Mouse (Mus musculus) heart, embryonic 11.5 days (tissue): ENCODE data around the gene Peg12. TPM values are rescaled to one million over a fixed set of nuclear protein-coding genes. Genes with fewer than 3 reads are reported as not detected.

Experiments used
- ATAC-seq: fragments of 200-750 bp; cut with Nextera tagmentation; replicated peaks from 2 replicates; pipeline ENCODE4 v1.8.0; 2017; ENCODE audit warnings: moderate library complexity; ENCODE audit not compliant: insufficient number of reproducible peaks, low FRiP score, low TSS enrichment
- H3K27ac ChIP-seq: fragments of 300-500 bp; sonication (generic); 2 replicates; pipeline ENCODE4 v1.5.1; 2014; ENCODE audit warnings: mild to moderate bottlenecking, low read depth, low read length
- H3K27me3 ChIP-seq: fragments of 300-500 bp; sonication (generic); 2 replicates; pipeline ENCODE4 v1.6.1; 2014; ENCODE audit warnings: mild to moderate bottlenecking, low read length, mixed read lengths; ENCODE audit not compliant: control insufficient read depth, insufficient read depth
- H3K36me3 ChIP-seq: fragments of 300-500 bp; sonication (generic); 2 replicates; pipeline ENCODE4 v1.6.1; 2014; ENCODE audit warnings: mild to moderate bottlenecking, low read length, moderate library complexity, mixed read lengths; ENCODE audit not compliant: control insufficient read depth, insufficient read depth
- H3K4me1 ChIP-seq: fragments of 300-500 bp; sonication (generic); 2 replicates; pipeline ENCODE4 v1.6.1; 2014; ENCODE audit warnings: low read length; ENCODE audit not compliant: control insufficient read depth, insufficient read depth
- H3K4me2 ChIP-seq: fragments of 300-500 bp; sonication (generic); 2 replicates; pipeline ENCODE4 v1.6.1; 2014; ENCODE audit warnings: mild to moderate bottlenecking, moderate library complexity
- H3K4me3 ChIP-seq: fragments of 300-500 bp; sonication (generic); 2 replicates; pipeline ENCODE4 v1.5.1; 2014; ENCODE audit warnings: low read depth, low read length
- H3K9ac ChIP-seq: fragments of 300-500 bp; sonication (generic); 2 replicates; pipeline ENCODE4 v1.6.1; 2014; ENCODE audit warnings: mild to moderate bottlenecking, low read depth, low read length, moderate library complexity
- H3K9me3 ChIP-seq: fragments of 300-500 bp; sonication (generic); replicated peaks from 2 replicates; pipeline ENCODE4 v1.6.1; 2016; ENCODE audit warnings: low read length; ENCODE audit not compliant: control insufficient read depth
- WGBS: fragments of 180-500 bp; shearing (Covaris S2); extraction: QIAGEN DNeasy Blood & Tissue Kit; methylation state at CpG from one replicate; pipeline ENCODE4 v1.1.7; 2014; ENCODE audit not compliant: insufficient replicate concordance; 5-methylcytosine and 5-hydroxymethylcytosine counted together
- polyA plus RNA-seq: library from polyadenylated mRNA; unstranded; fragments of >200 nt; fragmentation: Nextera tagmentation; extraction: Ambion mirVana; gene quantifications from 2 replicates; pipeline ENCODE4 v1.2.1, GENCODE M21; 2014

Gene Peg12
- polyA plus RNA-seq, 1 experiment from 2014 or later: 14.6 TPM

DNA sequence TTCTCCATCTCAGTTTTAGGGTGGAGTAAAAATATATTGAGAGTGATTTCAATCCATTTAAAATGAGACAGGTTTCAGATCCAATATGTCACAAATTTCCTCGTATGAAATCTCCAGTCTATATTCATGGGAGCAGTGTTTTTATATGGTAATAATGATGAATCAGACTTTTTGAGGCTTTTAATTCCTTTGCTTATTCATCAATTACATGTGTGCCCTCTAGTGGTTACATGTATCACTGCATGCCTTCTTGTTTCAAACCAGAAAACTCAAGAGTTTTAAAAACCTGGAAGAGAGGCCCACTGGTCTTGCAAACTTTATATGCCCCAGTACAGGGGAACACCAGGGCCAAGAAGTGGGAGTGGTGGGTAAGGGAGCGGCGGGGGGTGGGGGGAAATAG, 31.1 kb downstream of the Peg12 start:
- H3K27ac ChIP-seq: no peak overlapping the region
- H3K9ac ChIP-seq: no peak overlapping the region
- WGBS: 20% methylated on average over 3 of the region's 3 CpGs
- no peaks in the 10 kb centered on the region for H3K9me3 ChIP-seq
- no peak overlapping the region for H3K4me3 ChIP-seq
- H3K27me3 ChIP-seq: no peaks in the 10 kb centered on the region
- H3K4me1 ChIP-seq: no peaks in the 10 kb centered on the region
- H3K36me3 ChIP-seq: no peaks in the 10 kb centered on the region
- H3K4me2 ChIP-seq: no peak overlapping the region
- ATAC-seq: no peak

DNA sequence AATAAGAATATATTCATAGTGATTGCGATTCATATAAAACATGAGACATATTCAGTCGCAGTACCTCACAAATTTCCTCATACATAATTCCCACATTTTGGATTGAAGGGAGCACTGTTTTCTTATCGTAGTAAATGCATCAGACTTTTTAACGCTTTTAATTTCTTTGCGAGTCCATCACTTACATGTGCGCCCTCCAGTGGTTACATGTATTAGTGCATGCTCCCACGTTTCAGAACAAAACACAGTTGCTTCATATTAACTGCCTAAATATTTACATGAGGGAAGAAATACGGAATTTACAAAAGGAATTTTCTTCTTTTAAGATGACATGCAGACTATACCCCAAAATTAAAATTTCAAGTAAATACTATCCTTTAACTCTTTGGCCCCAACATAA, 36.0 kb downstream of the Peg12 start:
- no peak overlapping the region for H3K27ac ChIP-seq
- H3K4me3 ChIP-seq: no peak overlapping the region
- H3K27me3 ChIP-seq: no peaks in the 10 kb centered on the region
- 24% methylated on average over 8 of the region's 8 CpGs for WGBS
- H3K9ac ChIP-seq: no peak overlapping the region
- no peak for ATAC-seq
- no peaks in the 10 kb centered on the region for H3K9me3 ChIP-seq
- H3K4me1 ChIP-seq: no peaks in the 10 kb centered on the region
- no peak overlapping the region for H3K4me2 ChIP-seq
- no peaks in the 10 kb centered on the region for H3K36me3 ChIP-seq

DNA sequence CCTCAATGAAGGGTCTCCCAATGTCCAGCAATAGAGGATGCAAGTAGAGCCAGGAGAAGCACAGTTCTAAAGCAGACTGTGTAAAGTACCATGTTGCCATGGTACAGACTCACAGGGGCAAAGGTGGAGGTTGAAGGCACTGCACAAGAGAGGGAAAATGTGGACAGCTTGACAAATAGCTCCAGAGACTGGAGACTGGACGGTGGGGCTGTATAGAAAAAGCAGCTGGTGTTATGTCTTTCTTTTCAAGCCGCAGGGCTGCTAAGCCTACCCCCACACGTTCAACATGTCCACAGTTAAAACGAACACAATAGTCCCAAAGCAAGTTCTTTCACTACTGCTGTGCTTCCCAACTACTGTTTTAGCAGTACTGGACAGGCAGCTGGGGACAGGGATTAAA, 41.1 kb downstream of the Peg12 start:
- Histone ChIP-seq H3K36me3 (no peaks in the 10 kb centered on the region), H3K27ac (no peak overlapping the region), H3K9me3 (0 out of 2 replicates have a peak, but pooled peaks cover 3% of the 10 kb centered on the region), H3K4me1 (no peaks in the 10 kb centered on the region), H3K27me3 (0 out of 2 replicates have a peak, but pooled peaks cover 4% of the 10 kb centered on the region), H3K4me3 (no peak overlapping the region), H3K9ac (no peak overlapping the region), H3K4me2 (no peak overlapping the region)
- no peak for ATAC-seq
- WGBS: 38% methylated on average over 4 of the region's 4 CpGs

DNA sequence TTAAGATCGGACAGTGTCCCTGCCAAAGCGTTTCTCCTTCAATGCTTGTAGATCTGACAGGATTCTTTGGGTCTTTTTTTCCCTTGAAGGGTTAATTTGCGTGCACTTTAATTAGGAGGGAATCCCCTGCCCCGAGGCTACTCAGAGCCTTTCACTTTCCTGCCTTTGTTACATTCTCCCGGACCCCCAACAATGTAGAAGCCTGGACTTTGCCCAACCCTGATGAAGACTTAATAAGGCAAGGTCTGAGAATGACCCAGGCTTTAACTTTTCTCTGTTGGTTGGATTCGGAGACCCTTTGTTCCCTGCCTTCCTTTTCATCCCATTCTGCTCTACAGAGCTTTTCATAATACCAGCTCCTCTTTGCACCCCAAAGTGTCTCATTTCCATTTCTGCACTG, 43.7 kb downstream of the Peg12 start:
- H3K9me3 ChIP-seq: 0 out of 2 replicates have a peak, but pooled peaks cover 3% of the 10 kb centered on the region
- H3K4me3 ChIP-seq: peak overlapping the region; percentile 70
- H3K27me3 ChIP-seq: 0 out of 2 replicates have a peak, but pooled peaks cover 4% of the 10 kb centered on the region
- H3K9ac ChIP-seq: no peak overlapping the region
- ATAC-seq: no peak
- no peaks in the 10 kb centered on the region for H3K36me3 ChIP-seq
- no peak overlapping the region for H3K27ac ChIP-seq
- no peak overlapping the region for H3K4me2 ChIP-seq
- 66% methylated on average over 6 of the region's 6 CpGs for WGBS
- H3K4me1 ChIP-seq: no peaks in the 10 kb centered on the region

DNA sequence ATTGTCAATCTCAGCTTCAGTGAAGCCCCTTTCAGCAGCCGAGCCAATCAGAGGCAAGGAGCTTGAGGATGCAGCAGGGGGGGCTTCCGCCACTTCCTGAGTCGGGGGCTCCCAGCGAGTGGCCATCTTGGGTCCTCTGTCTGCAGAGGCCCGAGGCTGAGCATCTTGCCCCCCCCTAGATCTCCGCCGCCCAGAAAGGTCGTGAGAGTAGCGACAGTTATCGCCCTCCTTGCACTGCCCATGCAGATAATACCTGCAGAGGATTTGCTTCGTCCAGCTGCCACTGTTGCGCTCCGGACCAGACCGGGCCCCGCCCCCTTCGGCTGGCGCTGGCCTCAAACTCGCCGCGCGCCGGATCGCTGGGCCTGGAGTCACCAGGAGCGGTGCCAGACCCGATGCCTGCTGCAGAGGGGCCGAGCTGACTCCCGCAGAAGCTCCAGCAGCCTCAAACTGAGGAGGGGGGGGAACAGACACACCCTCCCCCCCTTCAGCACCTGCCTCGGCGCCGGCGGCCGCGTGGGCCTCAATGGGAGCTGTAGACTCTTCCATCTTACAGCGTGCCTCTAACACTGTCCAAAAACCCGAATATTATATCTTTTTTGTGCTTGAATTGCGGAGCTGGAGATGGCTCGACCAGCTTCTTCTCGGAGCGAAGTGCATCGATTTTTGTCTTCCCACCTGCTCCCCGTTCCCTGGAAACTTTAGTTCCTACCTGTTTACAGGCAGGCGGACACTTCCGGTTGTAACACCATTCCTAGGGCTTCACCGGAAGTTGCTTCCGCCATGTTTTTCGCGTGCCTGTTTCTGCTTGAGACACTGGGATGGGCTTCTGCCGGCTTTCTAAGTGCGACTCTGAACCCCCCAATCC, 44.6 kb downstream of the Peg12 start, which contains the start of gene Mkrn3:
Mkrn3 (minus strand) TSS at position 647 of the 868 bp plus-strand sequence.
- 19% methylated on average over 48 of the region's 49 CpGs for WGBS
- H3K4me3 ChIP-seq: peak within 1 kb of the TSS; percentile 70
- peak within 1 kb of the TSS; percentile 77 for H3K9ac ChIP-seq
- peak; percentile 75; the same call in 1 of the 2 replicates for ATAC-seq
- 0 out of 2 replicates have a peak, but pooled peaks cover 3% of the 10 kb centered on the region for H3K9me3 ChIP-seq
- H3K27ac ChIP-seq: no peak within 1 kb of the TSS
- 0 out of 2 replicates have a peak, but pooled peaks cover 4% of the 10 kb centered on the region for H3K27me3 ChIP-seq
- H3K4me2 ChIP-seq: peak within 1 kb of the TSS; percentile 66
- no peaks in the 10 kb centered on the region for H3K4me1 ChIP-seq
- H3K36me3 ChIP-seq: no peaks in the 10 kb centered on the region

DNA sequence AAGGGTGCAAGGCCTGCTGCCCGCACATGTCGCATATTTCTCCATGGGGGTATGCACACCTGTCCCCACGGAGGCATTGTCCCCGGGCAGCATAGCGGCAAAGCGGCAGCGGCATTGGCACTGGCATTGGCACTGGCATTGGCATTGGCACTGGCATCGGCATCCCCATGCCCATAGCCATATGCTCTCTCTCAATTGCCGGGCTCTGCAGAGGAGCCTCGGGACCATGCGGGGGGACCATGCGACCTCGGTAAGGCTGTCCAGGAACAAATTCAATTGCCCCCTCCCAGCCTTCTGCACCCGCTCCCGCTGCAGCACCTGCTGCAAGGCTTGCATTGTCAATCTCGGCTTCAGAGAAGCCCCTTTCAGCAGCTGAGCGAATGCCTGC, 45.2 kb downstream of the Peg12 start:
- Histone ChIP-seq H3K27me3 (0 out of 2 replicates have a peak, but pooled peaks cover 4% of the 10 kb centered on the region), H3K36me3 (no peaks in the 10 kb centered on the region), H3K4me3 (peak overlapping the region; percentile 70), H3K27ac (no peak overlapping the region), H3K4me2 (peak overlapping the region; percentile 66), H3K4me1 (no peaks in the 10 kb centered on the region), H3K9me3 (0 out of 2 replicates have a peak, but pooled peaks cover 3% of the 10 kb centered on the region), H3K9ac (peak overlapping the region; percentile 77; the same call in 1 of the 2 replicates)
- 55% methylated on average over 17 of the region's 17 CpGs for WGBS
- ATAC-seq: 0 out of 2 replicates have a peak, but pooled peaks have one; percentile 22

DNA sequence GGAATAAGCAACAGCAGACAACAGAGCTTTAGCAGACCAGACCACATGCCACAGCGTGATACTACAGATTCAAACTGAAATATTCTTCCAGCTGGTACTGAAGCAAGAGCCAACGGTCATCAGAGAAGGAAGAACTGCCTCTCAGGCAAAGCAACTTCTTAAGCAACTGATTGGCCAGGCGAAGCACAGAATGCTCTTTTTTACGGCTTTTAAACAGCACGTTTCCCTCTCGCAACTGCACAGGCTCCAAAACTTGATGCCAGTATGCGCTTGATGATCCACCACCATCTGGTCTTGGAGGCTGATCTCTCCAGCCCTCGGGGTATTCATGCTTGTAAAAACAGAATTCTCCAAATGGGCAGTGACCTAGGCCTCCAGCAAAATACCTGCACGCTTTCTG, 46.0 kb downstream of the Peg12 start:
- no peaks in the 10 kb centered on the region for H3K4me1 ChIP-seq
- no peak overlapping the region for H3K27ac ChIP-seq
- no peaks in the 10 kb centered on the region for H3K36me3 ChIP-seq
- H3K4me3 ChIP-seq: peak overlapping the region; percentile 70; the same call in 1 of the 2 replicates
- 79% methylated on average over 9 of the region's 9 CpGs for WGBS
- 0 out of 2 replicates have a peak, but pooled peaks cover 4% of the 10 kb centered on the region for H3K27me3 ChIP-seq
- H3K9me3 ChIP-seq: 0 out of 2 replicates have a peak, but pooled peaks cover 3% of the 10 kb centered on the region
- no peak overlapping the region for H3K9ac ChIP-seq
- peak overlapping the region; percentile 66; the same call in 1 of the 2 replicates for H3K4me2 ChIP-seq
- ATAC-seq: no peak

DNA sequence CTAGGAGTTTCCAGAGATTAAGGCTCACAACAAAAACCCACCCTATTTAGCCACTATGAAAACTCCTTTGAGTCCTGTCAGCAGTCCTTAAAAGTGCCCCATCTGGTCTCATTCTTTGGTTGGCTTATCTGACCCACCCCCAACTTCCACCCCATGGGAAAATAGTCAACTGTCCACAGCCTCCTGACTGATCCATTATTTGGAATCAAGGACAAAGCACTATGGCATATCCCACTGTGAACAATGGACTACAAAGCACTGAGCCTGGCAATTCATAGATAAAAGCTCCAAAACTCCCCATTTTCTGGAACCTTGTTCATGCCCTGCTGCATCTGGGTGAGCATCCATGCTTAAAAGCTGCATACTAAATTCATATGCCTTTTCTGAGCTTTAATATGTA, 48.1 kb downstream of the Peg12 start:
- no peak overlapping the region for H3K9ac ChIP-seq
- no peaks in the 10 kb centered on the region for H3K27me3 ChIP-seq
- no peaks in the 10 kb centered on the region for H3K4me1 ChIP-seq
- ATAC-seq: no peak
- H3K27ac ChIP-seq: no peak overlapping the region
- H3K36me3 ChIP-seq: no peaks in the 10 kb centered on the region
- H3K4me2 ChIP-seq: no peak overlapping the region
- 0 out of 2 replicates have a peak, but pooled peaks cover 3% of the 10 kb centered on the region for H3K9me3 ChIP-seq
- no peak overlapping the region for H3K4me3 ChIP-seq
